Mouse (Mus musculus) adrenal gland, postnatal 14 days (tissue): ENCODE data around the gene Rtn4rl1. TPM values are rescaled to one million over a fixed set of nuclear protein-coding genes. Genes with fewer than 3 reads are reported as not detected.

ENCODE experiments used
- DNase-seq: peaks from one replicate; pipeline ENCODE4 v3.0.0; 2021; ENCODE audit warnings: mixed read lengths
- total RNA-seq: library from RNA; stranded (reverse); gene quantifications from 2 replicates; pipeline ENCODE4 v1.2.3, GENCODE M21; 2021

The Rtn4rl1 gene
- total RNA-seq, 1 experiment from 2014 or later: 29.5 TPM

DNA sequence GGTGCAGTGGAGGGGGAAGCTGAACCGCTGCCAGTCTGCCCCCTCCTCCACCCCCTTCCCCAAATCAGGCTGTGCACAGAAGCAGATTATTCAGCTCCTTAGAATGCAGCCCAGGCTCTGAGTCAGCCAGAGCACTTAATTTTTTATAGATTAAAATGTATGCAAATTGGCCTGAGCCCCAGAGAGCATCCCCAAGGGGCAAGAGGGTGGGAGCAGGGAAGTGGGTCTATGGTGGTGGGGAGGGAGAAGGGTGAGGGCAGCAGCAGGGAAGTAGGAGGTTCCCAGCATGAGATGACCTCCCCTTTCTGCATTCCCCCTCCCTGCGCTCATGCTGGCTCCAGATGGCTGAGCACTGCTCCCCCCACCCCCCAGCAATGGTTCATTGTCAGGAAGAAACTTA, 8.6 kb upstream of the Rtn4rl1 start:
- DNase-seq: peak; percentile 2

DNA sequence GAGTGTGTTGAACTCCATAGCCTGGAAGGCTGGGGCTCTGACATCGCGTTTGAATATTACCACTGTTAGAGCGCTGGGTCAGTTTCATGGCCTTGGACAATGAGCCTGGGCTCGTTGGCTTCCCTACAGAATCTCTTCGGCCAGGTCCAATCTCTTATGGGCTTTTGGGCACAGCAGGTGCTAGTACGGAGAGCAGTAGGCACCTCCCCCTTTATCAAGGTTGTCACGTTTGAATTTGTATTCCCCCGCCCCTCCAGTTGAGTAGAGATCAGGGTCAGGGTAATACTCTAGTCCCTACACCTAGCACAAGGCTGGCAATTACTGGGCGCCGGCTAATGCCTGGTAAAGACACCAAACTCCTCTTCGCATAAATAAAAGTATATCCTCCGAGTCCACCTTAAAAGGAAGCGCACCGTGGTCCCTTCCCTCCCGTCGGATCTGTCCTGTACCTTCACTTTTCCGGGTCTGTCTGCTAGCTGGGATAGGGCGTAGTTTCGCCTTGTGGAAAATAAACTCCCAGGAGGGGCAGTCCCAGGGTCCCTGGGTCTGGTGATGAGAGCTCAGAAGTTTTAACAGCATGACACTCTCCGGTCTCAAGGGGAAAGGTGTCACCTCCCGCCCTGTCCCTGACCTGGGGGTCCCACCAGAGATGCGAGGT, 3.7 kb upstream of the Rtn4rl1 start:
- no peak for DNase-seq

DNA sequence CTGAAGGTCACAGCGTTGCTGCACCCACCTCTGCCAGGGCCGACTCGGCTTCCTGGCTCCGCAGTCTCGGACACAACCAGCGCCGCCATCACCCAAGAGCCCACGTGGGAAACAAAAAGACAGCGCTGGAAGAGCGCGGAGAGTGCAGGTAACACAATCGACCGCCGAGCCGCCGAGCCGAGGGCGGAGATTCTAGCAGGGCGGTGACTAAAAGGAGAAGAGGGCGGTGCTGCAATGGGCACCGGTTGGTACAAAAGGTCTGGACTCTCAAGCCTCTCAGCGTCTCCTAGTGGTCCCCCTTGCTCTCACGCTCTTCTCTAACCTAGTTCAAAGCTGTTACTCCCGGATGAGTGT, 3.2 kb upstream of the Rtn4rl1 start:
- peak; percentile 93 for DNase-seq

DNA sequence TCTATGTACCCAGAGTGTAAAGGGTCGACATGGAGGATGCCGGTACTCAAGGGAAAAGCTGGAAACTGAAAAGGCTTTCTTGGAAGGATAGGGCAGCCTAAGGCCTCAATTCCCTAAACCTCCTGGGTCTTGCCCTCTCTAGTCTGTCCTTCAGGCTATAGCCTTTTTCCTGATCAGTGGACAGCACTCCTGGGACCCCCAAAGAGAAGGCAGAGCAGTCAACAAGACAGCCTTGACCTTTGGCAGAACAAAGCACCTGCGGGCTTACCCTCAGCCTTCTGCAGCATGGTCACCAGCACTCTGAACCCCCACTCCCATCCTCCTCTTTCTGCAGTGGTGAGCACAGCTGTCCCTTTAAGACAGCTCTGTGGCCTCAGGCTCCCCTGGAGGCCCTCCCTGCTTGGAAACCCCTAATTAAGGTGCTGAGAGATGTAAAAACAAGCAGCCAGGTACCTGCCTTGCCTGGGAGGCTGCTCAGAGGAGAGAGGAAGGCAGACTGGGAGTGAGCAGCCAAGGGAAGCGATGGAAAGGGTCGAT, 2.6 kb upstream of the Rtn4rl1 start, which contains the start of gene Dph1:
Gene Dph1 (minus strand): TSS at position 337 of the 537 bp plus-strand sequence.
- no peak for DNase-seq

DNA sequence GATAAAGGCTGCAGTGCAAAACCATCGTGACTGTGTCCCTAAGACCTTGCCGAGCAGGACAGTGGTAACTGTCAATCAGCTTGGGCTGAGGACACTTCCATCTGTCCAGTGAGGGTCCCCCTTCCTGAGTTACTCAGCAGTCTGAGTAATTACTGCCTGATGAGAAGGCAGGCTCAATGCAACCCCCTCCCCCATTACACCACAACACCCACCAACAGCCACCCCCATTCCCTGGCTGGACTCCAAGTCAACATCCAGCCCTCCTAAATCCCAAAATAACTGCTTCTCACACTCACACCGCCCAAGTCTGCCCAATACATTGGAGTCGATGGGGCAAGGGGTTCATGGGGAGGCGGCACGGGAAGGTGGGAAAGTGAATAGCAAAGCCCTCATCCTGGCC, 1.7 kb upstream of the Rtn4rl1 start:
- no peak for DNase-seq

DNA sequence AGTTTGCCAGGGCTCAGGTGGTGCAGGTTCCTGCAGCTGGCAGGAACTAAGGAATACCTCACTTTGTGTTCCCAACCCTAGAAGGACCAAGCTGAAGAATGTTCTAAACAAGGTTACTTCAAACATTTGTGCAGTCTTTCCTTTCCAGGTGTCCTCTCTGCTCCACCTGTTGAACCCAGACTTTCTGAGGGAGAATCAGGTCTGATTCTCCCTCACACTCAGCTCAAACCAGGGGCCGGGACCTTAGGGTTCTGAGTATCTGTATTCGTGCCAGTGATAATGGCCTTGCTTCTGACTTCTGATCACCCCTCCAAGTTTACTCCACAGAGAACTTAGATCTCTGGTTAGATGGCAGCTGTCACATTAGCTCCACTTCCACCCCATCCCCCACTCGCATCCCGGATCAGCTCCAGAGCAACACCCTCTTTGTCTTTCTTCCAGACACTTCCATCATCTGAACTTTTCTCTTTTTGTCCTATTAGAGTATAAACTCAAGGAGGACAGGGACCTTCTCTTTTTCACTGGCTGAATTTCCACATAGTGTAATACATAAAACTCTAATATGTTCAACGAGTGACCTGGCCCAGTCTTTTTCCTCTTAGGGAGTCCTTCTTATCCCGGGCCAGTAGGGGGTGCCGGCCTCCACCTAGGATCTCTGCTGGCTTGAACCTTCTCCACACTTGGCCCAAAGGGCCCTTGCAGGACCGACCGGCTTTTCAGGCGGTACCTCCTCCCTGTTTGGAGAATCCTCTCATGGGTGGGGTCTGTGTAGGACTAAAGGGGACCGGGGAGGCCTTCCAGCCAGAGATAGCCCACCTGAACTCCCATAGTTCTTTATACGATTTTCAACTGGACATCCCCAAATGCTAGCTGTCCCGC, 1.0 kb upstream of the Rtn4rl1 start:
- peak; percentile 93 for DNase-seq

DNA sequence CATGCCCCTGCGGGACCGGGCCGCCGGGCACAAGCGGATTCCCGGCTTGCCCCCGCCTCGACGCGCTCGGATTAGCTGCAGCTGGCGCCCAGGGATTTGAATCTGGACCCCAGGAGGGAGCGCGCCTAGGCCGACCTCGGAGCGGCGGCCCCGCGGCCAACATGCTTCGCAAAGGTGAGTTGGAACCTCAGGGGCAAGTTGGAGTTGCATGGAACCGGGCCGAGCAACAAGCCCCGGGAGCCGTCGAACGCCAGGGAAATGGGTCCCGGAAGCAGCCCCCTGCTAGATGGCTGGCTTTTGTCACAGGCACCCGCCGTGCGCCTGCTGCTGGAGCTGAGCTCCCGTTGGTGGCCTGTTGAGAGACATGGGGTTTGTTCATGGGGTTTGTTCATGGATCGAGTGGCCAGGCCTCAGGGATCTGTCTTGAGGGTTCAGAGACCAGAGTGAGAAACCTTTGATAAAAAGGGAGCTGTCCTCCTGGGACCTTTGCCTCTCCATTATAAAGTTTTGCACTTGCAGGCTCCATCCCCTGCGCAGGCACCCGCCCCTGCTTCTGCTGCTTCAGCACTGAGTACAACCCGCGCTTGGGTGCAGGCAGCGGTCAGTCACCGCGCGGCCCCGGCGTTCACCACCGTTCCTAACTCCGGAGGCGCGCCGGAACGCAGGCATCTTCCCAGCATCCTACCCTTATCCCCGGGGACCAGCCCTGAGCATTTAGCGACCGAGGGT, 702 bp downstream of the Rtn4rl1 start:
- peak; percentile 62 for DNase-seq

DNA sequence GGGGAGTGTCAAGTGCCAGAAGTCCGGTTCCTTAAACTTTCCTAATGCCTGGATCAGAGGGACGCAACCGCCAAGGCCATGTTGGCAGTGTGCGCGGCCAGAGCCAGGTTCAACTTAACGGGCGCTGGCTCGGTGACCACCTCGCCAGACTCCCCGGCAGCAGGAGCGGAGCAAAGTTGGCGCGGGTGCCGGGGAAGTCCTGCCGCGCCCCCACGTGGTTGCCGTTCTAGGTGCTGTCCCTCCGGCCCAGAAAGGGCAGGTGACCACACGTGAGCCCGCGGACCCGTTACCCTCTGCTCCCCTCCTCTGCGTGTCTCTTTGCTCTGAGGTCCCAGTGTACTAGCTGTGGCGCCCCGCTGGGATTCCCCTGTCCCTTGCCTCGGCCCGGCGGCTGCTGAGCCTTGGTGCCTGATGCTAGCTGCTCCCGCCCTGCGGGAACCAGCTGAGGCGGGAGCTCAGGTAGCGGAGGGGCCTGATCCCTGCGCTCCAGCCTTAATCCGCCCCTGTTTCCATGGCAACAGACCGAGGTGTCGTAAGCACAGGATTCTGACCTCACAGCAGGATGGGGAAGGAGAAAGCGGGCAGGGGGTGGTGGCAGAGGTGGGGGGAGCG, 1.4 kb downstream of the Rtn4rl1 start:
- DNase-seq: peak; percentile 72

DNA sequence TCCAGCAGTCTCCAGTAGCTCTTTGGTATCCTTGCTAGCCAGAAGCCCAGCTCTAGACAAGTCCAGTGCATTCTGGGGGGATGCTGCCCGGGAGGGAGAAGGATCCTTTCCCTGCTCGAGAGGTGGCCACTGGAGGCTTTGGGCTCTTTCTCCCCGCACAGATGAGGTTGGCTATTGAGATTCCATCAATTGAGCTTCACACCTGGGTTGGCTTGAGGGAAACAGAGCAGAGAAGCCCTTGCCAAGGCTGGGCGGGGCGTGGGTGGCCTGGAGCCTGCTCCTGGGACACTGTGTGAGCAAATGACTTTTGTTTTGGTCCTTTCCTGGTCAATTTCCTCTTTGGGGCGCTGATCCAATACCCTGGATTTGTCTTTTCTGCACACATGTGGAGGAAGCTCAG, 2.5 kb downstream of the Rtn4rl1 start:
- no peak for DNase-seq

DNA sequence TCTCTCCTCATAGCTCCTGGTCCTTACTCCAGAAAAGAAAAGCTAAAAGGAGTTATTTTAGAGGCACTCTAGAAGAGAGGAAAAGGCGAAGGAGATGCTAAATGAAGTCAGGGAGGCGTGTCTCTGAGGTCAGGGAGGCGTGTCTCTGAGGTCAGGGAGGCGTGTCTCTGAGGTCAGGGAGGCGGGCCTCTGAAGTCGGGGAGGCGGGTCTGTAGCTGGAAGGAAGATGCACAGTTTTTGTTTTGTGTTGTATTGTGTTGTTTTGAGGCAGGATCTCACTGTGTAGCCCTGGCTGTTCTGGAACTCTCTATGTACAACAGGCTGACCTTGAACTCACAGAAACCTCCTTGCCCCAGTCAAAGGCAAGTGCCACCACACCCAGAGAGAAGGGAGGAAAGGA, 4.4 kb downstream of the Rtn4rl1 start:
- DNase-seq: no peak

DNA sequence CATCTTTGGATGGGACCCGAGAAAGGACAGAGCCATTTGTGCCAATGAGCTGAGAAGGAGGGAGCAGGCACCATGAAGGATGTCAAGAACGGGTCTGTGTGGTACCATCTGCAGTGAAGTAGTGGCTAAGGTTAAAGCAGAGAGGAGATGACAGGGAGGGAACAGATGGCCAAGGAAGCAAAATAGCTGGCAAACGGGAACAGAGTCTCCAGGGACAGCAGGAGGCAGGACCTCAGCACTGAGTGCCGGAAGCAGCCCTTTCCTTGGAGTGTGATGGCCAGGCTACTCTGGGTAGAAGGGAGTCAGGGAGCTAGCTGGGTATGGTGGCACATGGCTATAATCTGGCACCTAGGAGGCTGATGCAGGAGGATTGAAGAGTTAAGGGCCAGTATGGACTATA, 5.2 kb downstream of the Rtn4rl1 start:
- no peak for DNase-seq

DNA sequence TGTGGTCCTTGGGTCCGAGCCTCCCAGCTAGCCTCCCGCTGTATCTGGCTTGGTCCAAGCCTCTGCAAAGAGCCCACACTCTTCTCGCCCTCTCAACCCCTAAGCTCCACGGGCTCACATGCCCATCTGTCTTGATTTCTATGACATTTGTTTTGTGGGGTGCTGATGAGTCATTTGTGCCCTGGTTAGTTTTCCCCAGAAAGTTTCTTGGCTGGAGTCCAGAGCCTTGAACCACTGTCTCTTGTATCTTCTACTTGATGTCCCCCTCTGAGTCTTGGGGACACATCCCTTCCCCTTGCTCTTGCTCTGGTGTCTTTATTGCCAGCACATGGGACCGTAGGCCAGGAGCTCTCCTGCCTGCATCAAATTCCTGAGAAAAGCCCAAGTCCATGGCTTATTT, 6.4 kb downstream of the Rtn4rl1 start:
- peak; percentile 43 for DNase-seq

DNA sequence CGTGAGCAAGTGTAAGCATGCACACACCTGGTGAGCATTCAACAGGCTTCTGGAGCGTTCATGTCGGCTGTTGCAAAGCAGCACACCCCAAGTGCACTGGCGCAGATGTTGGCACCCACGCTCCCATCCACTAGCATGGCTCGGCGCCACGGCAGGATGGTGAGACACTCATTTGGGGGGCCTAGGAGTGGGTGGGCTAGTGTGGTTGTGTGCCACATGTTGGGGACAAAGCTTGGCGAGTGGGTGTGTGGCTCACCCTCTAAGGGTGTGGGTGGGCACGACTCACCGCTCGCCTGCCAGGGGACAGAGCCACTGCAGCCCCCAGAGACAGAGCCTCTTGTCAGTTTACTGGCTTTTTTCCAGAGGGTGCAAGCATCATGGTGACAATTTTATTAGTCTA, 7.4 kb downstream of the Rtn4rl1 start:
- DNase-seq: no peak

DNA sequence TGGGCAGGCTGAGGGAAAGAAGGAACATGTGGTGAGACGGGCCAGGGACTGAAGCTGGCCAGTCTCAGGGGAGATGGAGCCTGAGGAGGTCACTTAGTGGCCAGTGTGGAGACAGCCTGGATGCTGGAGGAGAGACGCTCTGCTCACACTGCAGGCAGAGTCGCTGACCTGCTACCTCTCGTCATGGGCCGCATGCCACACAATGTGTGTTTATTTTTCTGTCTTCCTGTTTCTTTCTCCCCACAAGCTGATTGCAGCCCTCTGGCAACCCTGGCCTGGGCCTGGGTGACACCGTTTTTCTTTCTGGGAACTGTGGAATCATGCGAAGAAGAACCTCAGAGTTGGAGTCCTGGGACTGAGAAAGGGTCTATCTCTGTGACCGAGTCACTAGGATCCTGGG, 8.1 kb downstream of the Rtn4rl1 start:
- no peak for DNase-seq

DNA sequence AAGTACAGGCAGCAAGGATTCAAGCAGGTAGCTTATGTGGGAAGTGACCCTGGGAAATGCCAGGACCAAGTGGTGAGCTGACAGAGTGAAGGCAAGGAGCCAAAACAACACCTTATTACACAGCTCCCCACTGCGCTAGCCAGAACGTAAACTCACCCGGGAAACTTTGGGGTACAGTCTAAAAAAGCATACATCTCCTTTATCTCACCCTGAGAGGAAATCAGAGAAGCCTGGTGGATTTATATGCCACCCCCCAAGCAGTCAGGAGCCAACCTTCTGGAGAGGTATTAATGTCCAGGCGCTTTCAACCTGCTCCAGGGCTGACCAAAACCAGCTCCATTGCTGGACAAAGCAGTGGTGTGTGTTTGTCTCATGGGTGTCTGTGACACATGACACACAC, 10.3 kb downstream of the Rtn4rl1 start:
- DNase-seq: no peak

DNA sequence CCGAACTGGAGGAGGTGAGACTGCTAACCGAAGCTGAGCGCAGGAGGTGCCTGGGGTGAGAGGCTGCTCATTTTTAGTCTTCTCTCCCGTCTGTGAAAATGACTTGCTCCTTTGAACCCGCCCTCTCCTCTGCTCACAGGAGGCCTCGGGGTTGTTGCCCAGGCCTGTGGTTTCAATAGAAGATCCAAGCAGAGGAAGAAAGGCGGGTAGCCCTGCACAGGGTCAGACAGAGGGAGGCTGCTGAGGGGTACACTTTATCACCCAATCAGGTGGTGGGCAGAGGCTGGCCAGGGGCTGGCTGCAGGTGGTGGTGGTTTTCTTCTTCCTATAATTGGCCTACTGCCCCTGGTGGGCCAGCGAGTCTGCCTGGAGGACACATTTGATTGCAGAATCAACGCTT, 10.9 kb downstream of the Rtn4rl1 start:
- DNase-seq: no peak

DNA sequence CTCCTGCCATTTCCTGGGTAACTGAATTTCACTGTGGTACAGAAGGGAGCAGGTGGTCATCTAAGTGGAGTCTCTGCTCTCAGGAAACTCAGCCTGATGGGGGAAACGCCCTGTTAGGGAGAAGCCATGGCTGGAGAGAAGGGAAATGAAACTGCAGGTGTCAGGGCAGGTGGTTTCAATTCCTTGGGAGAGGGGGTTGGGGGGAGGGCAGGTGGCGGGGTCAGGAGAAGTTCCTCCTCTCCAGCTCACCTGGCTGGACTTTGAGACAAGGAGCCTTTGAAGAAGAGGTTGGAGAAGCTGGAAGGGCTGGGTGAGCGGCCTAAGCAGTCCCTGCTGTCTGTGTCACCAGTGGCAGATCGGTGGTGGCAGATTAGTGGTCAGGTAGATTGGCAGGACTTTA, 12.8 kb downstream of the Rtn4rl1 start:
- DNase-seq: no peak

DNA sequence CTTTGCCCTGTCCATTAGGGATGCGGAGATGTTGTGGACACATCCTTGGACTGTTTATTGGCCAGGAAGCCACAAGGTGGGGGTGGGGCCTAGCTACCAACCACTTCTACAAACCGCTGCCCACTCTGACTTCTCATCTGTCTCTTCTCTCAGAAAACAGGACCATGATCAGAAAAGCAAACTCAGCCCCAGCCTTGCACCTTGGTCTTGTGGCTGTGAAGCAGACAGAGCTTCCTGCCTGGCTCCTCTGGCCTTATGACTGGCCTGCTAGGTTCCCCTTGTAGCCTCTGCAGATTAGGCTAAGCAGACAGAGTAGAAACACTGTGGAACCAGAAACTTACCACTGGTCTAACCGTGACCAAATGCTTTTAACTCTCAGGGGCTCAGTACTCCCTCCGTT, 15.8 kb downstream of the Rtn4rl1 start:
- no peak for DNase-seq

DNA sequence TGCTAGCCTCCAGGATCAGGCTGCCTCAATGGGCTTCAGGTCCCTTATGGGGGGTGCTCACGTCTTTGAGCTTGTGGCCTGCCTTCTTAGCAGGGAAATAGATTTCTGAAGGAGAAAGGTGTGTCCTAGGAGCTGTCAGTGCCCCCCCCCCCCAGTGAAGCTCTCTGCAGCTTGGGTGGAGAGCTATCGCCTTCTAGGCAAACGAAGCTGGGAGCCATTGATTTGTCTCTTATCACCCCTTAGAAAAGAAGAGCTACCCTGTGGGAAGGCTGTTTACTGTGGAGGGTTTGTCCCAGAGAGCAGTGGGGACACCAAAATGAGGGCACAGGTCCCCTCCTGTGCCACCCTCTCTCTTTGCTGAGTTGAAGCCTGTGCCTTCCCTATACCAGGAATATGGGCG, 16.5 kb downstream of the Rtn4rl1 start:
- no peak for DNase-seq

DNA sequence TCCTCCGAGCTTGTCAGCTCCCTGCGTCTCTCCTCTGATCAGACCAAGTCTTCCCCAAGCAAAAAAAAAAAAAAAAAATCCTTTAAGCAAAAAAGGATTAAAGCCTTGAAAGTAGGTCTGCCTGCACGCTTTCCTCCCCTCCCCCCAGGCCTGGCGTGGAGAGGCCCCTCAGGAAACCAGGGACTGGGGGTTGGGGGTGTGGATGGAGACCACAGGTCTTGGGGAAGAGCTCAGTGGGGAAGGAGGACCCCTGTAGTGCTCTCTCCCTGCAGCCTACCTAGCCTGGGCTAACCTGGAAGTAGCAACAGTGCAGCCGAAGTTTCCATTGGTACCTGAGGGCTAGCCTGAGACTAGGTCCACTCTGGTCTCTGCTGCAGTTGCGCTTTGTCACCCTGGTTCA, 17.2 kb downstream of the Rtn4rl1 start:
- no peak for DNase-seq

DNA sequence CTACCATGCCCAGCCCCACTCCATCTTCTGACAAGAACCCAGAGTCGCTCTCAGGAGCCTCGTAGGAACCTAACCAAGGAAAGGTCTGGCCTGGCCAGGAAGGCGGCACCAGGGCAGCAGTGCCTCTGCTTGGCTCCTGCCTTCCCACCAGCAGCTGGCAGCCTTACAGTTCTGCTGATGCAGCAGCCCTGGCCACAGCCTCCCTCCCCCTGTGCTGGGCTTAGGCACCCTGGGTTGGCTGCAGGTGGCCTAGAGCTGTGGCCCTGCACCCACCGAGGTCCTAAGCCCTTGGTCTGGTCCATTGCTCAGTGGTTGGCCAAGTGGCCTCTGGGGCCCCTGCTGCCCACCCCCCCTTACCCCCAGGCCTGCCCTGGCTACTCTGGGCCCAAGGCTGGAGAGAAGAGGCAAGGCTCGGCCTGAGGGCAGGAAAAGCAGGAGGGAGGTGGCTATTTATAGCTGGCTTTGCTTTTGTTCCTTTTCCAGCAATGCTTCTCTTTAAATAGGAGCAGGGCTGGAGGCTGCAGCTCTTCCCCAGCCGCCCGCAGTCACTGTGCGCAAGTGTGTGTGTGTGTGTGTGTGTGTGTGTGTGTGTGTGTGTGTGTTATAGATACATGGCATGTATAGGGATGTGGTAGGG, 18.6 kb downstream of the Rtn4rl1 start:
- DNase-seq: peak; percentile 68

DNA sequence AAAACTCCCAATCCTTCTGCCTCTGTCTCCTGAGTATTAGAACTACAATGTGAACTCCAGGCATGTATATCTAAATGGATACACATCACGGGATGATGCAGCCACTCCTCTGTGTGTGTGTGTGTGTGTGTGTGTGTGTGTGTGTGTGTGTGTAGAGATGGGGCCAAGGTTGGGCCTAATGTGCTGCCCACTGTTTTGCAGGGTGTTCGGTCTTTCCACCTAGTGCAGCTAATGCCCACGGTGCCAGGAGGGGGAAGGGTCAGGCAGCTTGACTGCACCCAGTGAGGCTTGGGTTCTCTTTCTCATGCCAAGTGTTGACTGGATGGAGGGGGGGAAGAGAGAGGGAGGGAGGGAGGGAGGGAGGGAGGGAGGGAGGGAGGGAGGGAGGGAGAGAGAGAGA, 19.3 kb downstream of the Rtn4rl1 start:
- DNase-seq: peak; percentile 56
